Mouse (Mus musculus) MEL (cell line): ENCODE results near the gene Afp. TPM values are rescaled to one million over a fixed set of nuclear protein-coding genes. Genes with fewer than 3 reads are reported as not detected.
A peak's percentile ranks its signal among the peaks of the same experiment; 100 is the strongest.

ENCODE experiments used
- DNase-seq: peaks from one replicate; pipeline ENCODE4 v3.0.0; 2011; ENCODE audit warnings: low read depth, low spot score
- H3K27ac ChIP-seq: 2 replicates; pipeline ENCODE4 v1.5.1; 2012; ENCODE audit warnings: low read depth, mild to moderate bottlenecking, control low read depth, low read length, moderate library complexity; ENCODE audit not compliant: control insufficient read depth
- H3K27me3 ChIP-seq, 2 experiments: fragments of 150-350 bp in 1 of 2; sonication (generic) in 1 of 2; 2 replicates each; pipeline ENCODE4 v1.6.1; 2012; ENCODE audit warnings: low read length in 2 of 2, mild to moderate bottlenecking in 2 of 2, improper control_type of control experiment in 1 of 2, moderate library complexity in 1 of 2; ENCODE audit not compliant: insufficient read depth in 2 of 2, control insufficient read depth in 1 of 2
- H3K36me3 ChIP-seq, 2 experiments: 2 replicates each; pipeline ENCODE4 v1.6.1; 2012 to 2014; ENCODE audit warnings: low read length in 2 of 2, improper control_type of control experiment in 1 of 2, inconsistent platforms in 1 of 2, mild to moderate bottlenecking in 1 of 2; ENCODE audit not compliant: insufficient read depth in 2 of 2, control insufficient read depth in 1 of 2
- H3K4me1 ChIP-seq, 2 experiments: fragments of 150-350 bp in 1 of 2; sonication (generic) in 1 of 2; 2 replicates each; pipeline ENCODE4 v1.6.1; 2012; ENCODE audit warnings: low read length in 2 of 2, improper control_type of control experiment in 1 of 2, mild to moderate bottlenecking in 1 of 2; ENCODE audit not compliant: insufficient read depth in 2 of 2, control insufficient read depth in 1 of 2
- H3K4me3 ChIP-seq, 2 experiments: fragments of 150-350 bp in 1 of 2; sonication (generic) in 1 of 2; 2 replicates each; pipeline ENCODE4 v1.5.1; 2012; ENCODE audit warnings: low read depth in 2 of 2, low read length in 2 of 2, mild to moderate bottlenecking in 2 of 2, moderate library complexity in 2 of 2, control low read depth in 1 of 2, improper control_type of control experiment in 1 of 2; ENCODE audit not compliant: control insufficient read depth in 1 of 2, insufficient read depth in 1 of 2
- H3K79me2 ChIP-seq: 2 replicates; pipeline ENCODE4 v1.6.1; 2012; ENCODE audit warnings: mild to moderate bottlenecking, low read length, moderate library complexity; ENCODE audit not compliant: control insufficient read depth, poor library complexity, insufficient read depth
- H3K9ac ChIP-seq: 2 replicates; pipeline ENCODE4 v1.6.1; 2012; ENCODE audit warnings: low read depth, mild to moderate bottlenecking, control low read depth, low read length, moderate library complexity; ENCODE audit not compliant: control insufficient read depth, poor library complexity, severe bottlenecking
- H3K9me3 ChIP-seq: fragments of 150-350 bp; sonication (generic); replicated peaks from 2 replicates; pipeline ENCODE4 v1.6.1; 2012; ENCODE audit warnings: mild to moderate bottlenecking, low read length, improper control_type of control experiment, moderate library complexity; ENCODE audit not compliant: insufficient read depth
- CHD1 ChIP-seq: IDR thresholded peaks from 2 replicates; pipeline ENCODE4 v1.6.1; 2012; ENCODE audit warnings: low read depth, mild to moderate bottlenecking, inconsistent platforms, low read length, improper control_type of control experiment
- CTCF ChIP-seq, 3 experiments: IDR thresholded peaks in 2 of 3; conservative IDR thresholded peaks in 1 of 3; 2 replicates each; pipeline ENCODE4 v1.5.1; 2011 to 2012; ENCODE audit warnings: low read length in 3 of 3, low read depth in 2 of 3, mild to moderate bottlenecking in 2 of 3, improper control_type of control experiment in 1 of 3, inconsistent platforms in 1 of 3, mixed read lengths in 1 of 3, moderate library complexity in 1 of 3; ENCODE audit not compliant: control insufficient read depth in 1 of 3, insufficient read depth in 1 of 3, poor library complexity in 1 of 3, severe bottlenecking in 1 of 3
- E2F4 ChIP-seq: IDR thresholded peaks from 2 replicates; pipeline ENCODE4 v1.6.1; 2011; ENCODE audit warnings: low read depth, low read length, improper control_type of control experiment, borderline replicate concordance
- EP300 ChIP-seq, 2 experiments: IDR thresholded peaks; 2 replicates each; pipeline ENCODE4 v1.6.1; 2011; ENCODE audit warnings: improper control_type of control experiment in 2 of 2, low read length in 2 of 2, low read depth in 1 of 2, mild to moderate bottlenecking in 1 of 2
- ETS1 ChIP-seq: IDR thresholded peaks from 2 replicates; pipeline ENCODE4 v1.6.1; 2012; ENCODE audit warnings: low read depth, mild to moderate bottlenecking, inconsistent platforms, low read length, improper control_type of control experiment, moderate library complexity
- GABPA ChIP-seq: IDR thresholded peaks from 2 replicates; pipeline ENCODE4 v1.6.1; 2012; ENCODE audit warnings: low read depth, mild to moderate bottlenecking, inconsistent platforms, low read length, improper control_type of control experiment, moderate library complexity
- GATA1 ChIP-seq: IDR thresholded peaks from 2 replicates; pipeline ENCODE4 v1.6.1; 2011; ENCODE audit warnings: low read depth, low read length, improper control_type of control experiment
- HCFC1 ChIP-seq: IDR thresholded peaks from 2 replicates; pipeline ENCODE4 v1.6.1; 2012; ENCODE audit warnings: low read depth, mild to moderate bottlenecking, inconsistent platforms, low read length, improper control_type of control experiment, moderate library complexity
- JUND ChIP-seq: IDR thresholded peaks from 2 replicates; pipeline ENCODE4 v1.6.1; 2011; ENCODE audit warnings: low read depth, mild to moderate bottlenecking, improper control_type of control experiment, low read length
- KAT2A ChIP-seq: conservative IDR thresholded peaks from 2 replicates; pipeline ENCODE4 v1.6.1; 2012; ENCODE audit warnings: low read depth, low read length, improper control_type of control experiment, inconsistent platforms
- MAFK ChIP-seq: IDR thresholded peaks from 2 replicates; pipeline ENCODE4 v1.6.1; 2011; ENCODE audit warnings: low read depth, mild to moderate bottlenecking, low read length, improper control_type of control experiment, borderline replicate concordance
- MAX ChIP-seq: IDR thresholded peaks from 2 replicates; pipeline ENCODE4 v1.6.1; 2011; ENCODE audit warnings: low read length, improper control_type of control experiment
- MYC ChIP-seq: IDR thresholded peaks from 2 replicates; pipeline ENCODE4 v1.6.1; 2011; ENCODE audit warnings: low read depth, mild to moderate bottlenecking, low read length, improper control_type of control experiment, moderate library complexity
- NELFE ChIP-seq: IDR thresholded peaks from 2 replicates; pipeline ENCODE4 v1.6.1; 2011; ENCODE audit warnings: low read depth, low read length, improper control_type of control experiment
- RAD21 ChIP-seq: IDR thresholded peaks from 2 replicates; pipeline ENCODE4 v1.6.1; 2011; ENCODE audit warnings: mild to moderate bottlenecking, low read depth, low read length, improper control_type of control experiment
- RCOR1 ChIP-seq: IDR thresholded peaks from 2 replicates; pipeline ENCODE4 v1.6.1; 2012; ENCODE audit warnings: low read depth, mild to moderate bottlenecking, inconsistent platforms, low read length, improper control_type of control experiment
- SMC3 ChIP-seq: IDR thresholded peaks from 2 replicates; pipeline ENCODE4 v1.6.1; 2011; ENCODE audit warnings: low read depth, low read length, improper control_type of control experiment
- TAL1 ChIP-seq: IDR thresholded peaks from 2 replicates; pipeline ENCODE4 v1.6.1; 2012; ENCODE audit warnings: mild to moderate bottlenecking, inconsistent platforms, low read length, moderate library complexity, mixed read lengths
- TBP ChIP-seq: IDR thresholded peaks from 2 replicates; pipeline ENCODE4 v1.8.0; 2011; ENCODE audit warnings: low read depth, low read length, improper control_type of control experiment
- TCF12 ChIP-seq: IDR thresholded peaks from 2 replicates; pipeline ENCODE4 v1.6.1; 2014; ENCODE audit warnings: low read depth, mild to moderate bottlenecking, inconsistent platforms, low read length, improper control_type of control experiment, moderate library complexity
- UBTF ChIP-seq: IDR thresholded peaks from 2 replicates; pipeline ENCODE4 v1.6.1; 2012; ENCODE audit warnings: low read depth, mild to moderate bottlenecking, inconsistent platforms, low read length, improper control_type of control experiment, moderate library complexity, borderline replicate concordance; ENCODE audit not compliant: insufficient read depth
- USF2 ChIP-seq, 2 experiments: IDR thresholded peaks; 2 replicates each; pipeline ENCODE4 v1.6.1; 2011 to 2012; ENCODE audit warnings: improper control_type of control experiment in 2 of 2, low read length in 2 of 2, borderline replicate concordance in 1 of 2, inconsistent platforms in 1 of 2, low read depth in 1 of 2, mild to moderate bottlenecking in 1 of 2; ENCODE audit not compliant: insufficient read depth in 1 of 2
- ZC3H11A ChIP-seq: IDR thresholded peaks from 2 replicates; pipeline ENCODE4 v1.6.1; 2012; ENCODE audit warnings: low read depth, mild to moderate bottlenecking, inconsistent platforms, low read length, improper control_type of control experiment
- ZMIZ1 ChIP-seq: IDR thresholded peaks from 2 replicates; pipeline ENCODE4 v1.6.1; 2012; ENCODE audit warnings: low read depth, mild to moderate bottlenecking, inconsistent platforms, low read length, improper control_type of control experiment, moderate library complexity
- ZNF384 ChIP-seq: IDR thresholded peaks from 2 replicates; pipeline ENCODE4 v1.6.1; 2012; ENCODE audit warnings: low read depth, mild to moderate bottlenecking, inconsistent platforms, low read length, improper control_type of control experiment
- polyA plus RNA-seq, 2 experiments: library from polyadenylated mRNA; stranded (reverse) in 1 of 2; unstranded in 1 of 2; fragments of >175 nt in 1 of 2; fragments of >200 nt in 1 of 2; gene quantifications; 2 replicates each; pipeline versions ENCODE4 v1.2.1 to v1.2.4; 2012; ENCODE audit warnings: low replicate concordance in 2 of 2, low read depth in 1 of 2; ENCODE audit not compliant: insufficient read length in 2 of 2, insufficient read depth in 1 of 2, missing spikeins in 1 of 2
- total RNA-seq: library from RNA; depleted of rRNA; stranded (reverse); fragments of 300-350 nt; gene quantifications from 2 replicates; pipeline ENCODE4 v1.2.3, GENCODE M21; 2012

Gene Afp
- total and polyA plus RNA-seq, 3 experiments: 0.15 to 0.39 TPM; not detected in 1

GRCm38 (mm10) chr5:90499509-90499908 is 9.0 kb downstream of the Afp start:
- no peaks in the 10 kb centered on the region for H3K9me3 ChIP-seq
- no peak for DNase-seq
- no peaks in the 10 kb centered on the region for H3K36me3 ChIP-seq
- peaks cover 7 to 9% of the 10 kb centered on the region in 2 experiments for H3K27me3 ChIP-seq
- no peak overlapping the region for H3K9ac ChIP-seq
- H3K4me3 ChIP-seq: no peak overlapping the region
- no peaks in the 10 kb centered on the region for H3K4me1 ChIP-seq
- H3K79me2 ChIP-seq: no peaks in the 10 kb centered on the region
- H3K27ac ChIP-seq: no peak overlapping the region
- TF ChIP-seq ZMIZ1 (no peak), E2F4 (no peak), KAT2A (no peak), RCOR1 (no peak), SMC3 (no peak), GATA1 (no peak), UBTF (no peak), CTCF (IDR thresholded peaks at IDR 0.05 in 2 of 3, conservative IDR thresholded peaks at IDR 0.05 in 1 of 3; ENCODE audit: control insufficient read depth in 1 of 3, insufficient read depth in 1 of 3, low read depth in 2 of 3, low read length in 3 of 3, poor library complexity in 1 of 3, severe bottlenecking in 1 of 3) (no peak), MAX (no peak), MAFK (no peak), NELFE (no peak), ZC3H11A (no peak), ZNF384 (no peak), USF2 (IDR thresholded peaks at IDR 0.05; ENCODE audit: borderline replicate concordance in 1 of 2, insufficient read depth in 1 of 2, low read depth in 1 of 2, low read length in 2 of 2) (no peak), TCF12 (no peak), JUND (no peak), EP300 (IDR thresholded peaks at IDR 0.05; ENCODE audit: low read depth in 1 of 2, low read length in 2 of 2) (no peak), ETS1 (no peak), CHD1 (no peak), TAL1 (no peak)

DNA sequence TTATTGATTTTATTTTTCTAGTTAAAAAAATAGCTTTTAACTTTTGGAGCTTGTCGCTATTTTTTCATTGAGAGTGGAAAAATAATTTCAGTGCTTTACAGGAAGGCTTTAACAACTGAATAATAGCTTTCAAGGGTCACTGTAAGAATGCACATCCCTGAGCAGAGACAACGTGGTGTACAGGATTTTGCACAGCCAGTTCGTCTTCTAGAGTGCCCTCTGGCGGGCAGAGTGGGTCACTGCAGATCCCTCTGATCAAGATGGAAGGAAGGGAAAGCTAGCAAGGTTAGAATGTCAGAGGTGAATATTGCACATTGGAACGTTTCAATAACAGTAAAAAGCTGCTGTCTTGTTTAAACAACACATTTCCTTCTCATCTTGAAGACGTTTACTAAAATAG is 10.2 kb downstream of the Afp start:
- no peaks in the 10 kb centered on the region for H3K36me3 ChIP-seq
- no peaks in the 10 kb centered on the region for H3K4me1 ChIP-seq
- DNase-seq: peak; percentile 72
- TF ChIP-seq CTCF (IDR thresholded peaks at IDR 0.05 in 2 of 3, conservative IDR thresholded peaks at IDR 0.05 in 1 of 3; ENCODE audit: control insufficient read depth in 1 of 3, insufficient read depth in 1 of 3, low read depth in 2 of 3, low read length in 3 of 3, poor library complexity in 1 of 3, severe bottlenecking in 1 of 3) (peak; percentile 83 to 89 (median 89)), HCFC1 (no peak), GABPA (no peak), TBP (no peak), MYC (0 out of 2 replicates have a peak, but pooled peaks have one; percentile 55), RAD21 (peak; percentile 68), SMC3 (peak; percentile 93), ZC3H11A (peak; percentile 57; the same call in 1 of the 2 replicates)
- H3K4me3 ChIP-seq: no peak overlapping the region
- no peak overlapping the region for H3K27ac ChIP-seq
- H3K9ac ChIP-seq: no peak overlapping the region
- H3K27me3 ChIP-seq: peaks cover 7 to 9% of the 10 kb centered on the region in 2 experiments
- H3K79me2 ChIP-seq: no peaks in the 10 kb centered on the region
- H3K9me3 ChIP-seq: no peaks in the 10 kb centered on the region
